Mouse (Mus musculus) neural tube, postnatal 0 days (tissue): ENCODE data around the gene Olfr512. TPM values are rescaled to one million over a fixed set of nuclear protein-coding genes. Genes with fewer than 3 reads are reported as not detected.

Experiments
- polyA plus RNA-seq: library from polyadenylated mRNA; unstranded; fragments of >200 nt; fragmentation: Nextera tagmentation; extraction: Ambion mirVana; gene quantifications from 2 replicates; pipeline ENCODE4 v1.2.1, GENCODE M21; 2015

Gene Olfr512
- not detected in 2 replicates for polyA plus RNA-seq

GRCm38 (mm10) chr7:108713020-108713419 lies at the start of gene Olfr512:
Olfr512 (plus strand) TSS chr7:108713320.

GRCm38 (mm10) chr7:108666118-108666517 lies 47.0 kb upstream of the Olfr512 start, which contains the start of gene Olfr510:
Olfr510 (plus strand) TSS chr7:108666418.

GRCm38 (mm10) chr7:108750673-108751072 lies 37.6 kb downstream of the Olfr512 start, which contains the start of gene Olfr513:
Olfr513 (plus strand) TSS chr7:108750973.

Other genes starting within 250 kb of the Olfr512 start
- not detected in 2 replicates for gene Olfr498, start 248.0 kb upstream of the Olfr512 start, polyA plus RNA-seq
- gene Olfr502, start 188.3 kb upstream of the Olfr512 start, polyA plus RNA-seq, result not detected in 2 replicates
- not detected in 2 replicates for gene Olfr503, start 168.8 kb upstream of the Olfr512 start, polyA plus RNA-seq
- not detected in 2 replicates for gene Olfr504, start 147.5 kb upstream of the Olfr512 start, polyA plus RNA-seq
- not detected in 2 replicates for gene Olfr506, start 102.5 kb upstream of the Olfr512 start, polyA plus RNA-seq
- gene Olfr507, start 91.5 kb upstream of the Olfr512 start, polyA plus RNA-seq, result not detected in 2 replicates
- not detected in 2 replicates for gene Olfr508, start 83.3 kb upstream of the Olfr512 start, polyA plus RNA-seq
- not detected in 2 replicates for gene Olfr509, start 61.4 kb upstream of the Olfr512 start, polyA plus RNA-seq
- gene Olfr510, start 46.9 kb upstream of the Olfr512 start, polyA plus RNA-seq, result not detected in 2 replicates
- not detected in 2 replicates for gene Olfr513, start 37.7 kb downstream of the Olfr512 start, polyA plus RNA-seq
- gene Olfr514, start 112.7 kb downstream of the Olfr512 start, polyA plus RNA-seq, result not detected in 2 replicates
- not detected in 2 replicates for gene Olfr516, start 137.2 kb downstream of the Olfr512 start, polyA plus RNA-seq
- not detected in 2 replicates for gene Olfr517, start 159.1 kb downstream of the Olfr512 start, polyA plus RNA-seq
- not detected in 2 replicates for gene Olfr518, start 171.7 kb downstream of the Olfr512 start, polyA plus RNA-seq
- not detected in 2 replicates for gene Olfr519, start 181.1 kb downstream of the Olfr512 start, polyA plus RNA-seq
- gene Nlrp10, start 216.9 kb downstream of the Olfr512 start, polyA plus RNA-seq, result 0.05 TPM in 1 of 2 replicates, not detected in the other
- 87.8 and 88.1 TPM in 2 replicates for gene Eif3f, start 221.1 kb downstream of the Olfr512 start, polyA plus RNA-seq
- gene Tub, start 237.0 kb downstream of the Olfr512 start, polyA plus RNA-seq, result 23.0 and 29.6 TPM in 2 replicates